14 mouse cellular contexts compared by ENCODE assay signal in genomic region chr3:132033078-132033713, GRCm38 (mm10). TPM values are rescaled to one million over a fixed set of nuclear protein-coding genes. Genes with fewer than 3 reads are reported as not detected.
DNase-seq lines count a peak whose midpoint lies in the region; ATAC-seq and TF ChIP-seq lines count a peak whose summit lies in the region.
"Had no signal": no experiment of that assay in that cellular context is flagged by ENCODE, and none has a peak within 500 bp of the region (broad histone marks: within the 10 kb centered on the region; RNA-seq: fewer than 3 reads in every experiment).

No protein-coding gene starts in this region.

- H3K4me2 ChIP-seq in forebrain, embryonic 11.5 days (ENCODE audit: low read depth, low read length, severe bottlenecking): no peak overlapping the region
- H3K4me2 ChIP-seq in lung, embryonic 14.5 days: peak overlapping the region; percentile 5; the same call in 1 of the 2 replicates
- no peak overlapping the region for H3K4me2 ChIP-seq in forebrain, embryonic 13.5 days
- peak overlapping the region; percentile 14; the same call in 1 of the 2 replicates for H3K4me2 ChIP-seq in midbrain, embryonic 16.5 days (ENCODE audit: low read length)
- H3K4me2 ChIP-seq: embryonic facial prominence, embryonic 12.5 days; heart, embryonic 15.5 days; liver, embryonic 15.5 days had no signal

- 37% methylated on average over 5 of the region's 5 CpGs for WGBS in forebrain, embryonic 11.5 days
- 59% methylated on average over 5 of the region's 5 CpGs for WGBS in forebrain, embryonic 10.5 days
- 22% methylated on average over 5 of the region's 5 CpGs for WGBS in lung, embryonic 14.5 days
- 26% methylated on average over 5 of the region's 5 CpGs for WGBS in forebrain, embryonic 13.5 days
- 25% methylated on average over 5 of the region's 5 CpGs for WGBS in midbrain, embryonic 16.5 days

- H3K36me3 ChIP-seq in forebrain, embryonic 11.5 days (ENCODE audit: control insufficient read depth, insufficient read depth, low read length): no peaks in the 10 kb centered on the region
- H3K36me3 ChIP-seq in forebrain, embryonic 10.5 days (replicated peaks): no peaks in the 10 kb centered on the region
- H3K36me3 ChIP-seq in lung, embryonic 14.5 days (ENCODE audit: insufficient read depth): no peaks in the 10 kb centered on the region
- H3K36me3 ChIP-seq in forebrain, embryonic 13.5 days (ENCODE audit: poor library complexity, severe bottlenecking): no peaks in the 10 kb centered on the region
- H3K36me3 ChIP-seq in midbrain, embryonic 16.5 days (ENCODE audit: control insufficient read depth, insufficient read depth, low read length): no peaks in the 10 kb centered on the region
- H3K36me3 ChIP-seq: embryonic facial prominence, embryonic 12.5 days; heart, embryonic 15.5 days; liver, embryonic 15.5 days had no signal

- H3K9me3 ChIP-seq in forebrain, embryonic 11.5 days (ENCODE audit: control insufficient read depth, low read length): no peaks in the 10 kb centered on the region
- H3K9me3 ChIP-seq in forebrain, embryonic 10.5 days: no peaks in the 10 kb centered on the region
- H3K9me3 ChIP-seq in lung, embryonic 14.5 days (ENCODE audit: low read depth, low read length): no peaks in the 10 kb centered on the region
- H3K9me3 ChIP-seq in forebrain, embryonic 13.5 days (replicated peaks): no peaks in the 10 kb centered on the region
- no peaks in the 10 kb centered on the region for H3K9me3 ChIP-seq in midbrain, embryonic 16.5 days (replicated peaks; ENCODE audit: control insufficient read depth, low read length, poor library complexity, severe bottlenecking)
- H3K9me3 ChIP-seq: embryonic facial prominence, embryonic 12.5 days; heart, embryonic 15.5 days; liver, embryonic 15.5 days; megakaryocyte, embryonic 14.5 days had no signal

- H3K4me1 ChIP-seq in forebrain, embryonic 11.5 days (replicated peaks; ENCODE audit: control insufficient read depth, insufficient read depth, low read length): peaks cover 2% of the 10 kb centered on the region; the same call in 1 of the 2 replicates
- H3K4me1 ChIP-seq in forebrain, embryonic 10.5 days: peaks cover 24% of the 10 kb centered on the region
- H3K4me1 ChIP-seq in lung, embryonic 14.5 days (ENCODE audit: insufficient read depth): peaks cover 6% of the 10 kb centered on the region; the same call in 1 of the 2 replicates
- peaks cover 15% of the 10 kb centered on the region; the same call in 1 of the 2 replicates for H3K4me1 ChIP-seq in forebrain, embryonic 13.5 days
- peaks cover 9% of the 10 kb centered on the region for H3K4me1 ChIP-seq in midbrain, embryonic 16.5 days (ENCODE audit: control insufficient read depth, insufficient read depth, low read length)
- H3K4me1 ChIP-seq: heart, embryonic 15.5 days; liver, embryonic 15.5 days had no signal

- no peak overlapping the region for H3K4me3 ChIP-seq in forebrain, embryonic 11.5 days (ENCODE audit: low read depth, low read length)
- no peak overlapping the region for H3K4me3 ChIP-seq in forebrain, embryonic 10.5 days
- H3K4me3 ChIP-seq in lung, embryonic 14.5 days (ENCODE audit: low read depth, low read length): no peak overlapping the region
- no peak overlapping the region for H3K4me3 ChIP-seq in forebrain, embryonic 13.5 days
- no peak overlapping the region for H3K4me3 ChIP-seq in midbrain, embryonic 16.5 days (ENCODE audit: low read depth, low read length)
- H3K4me3 ChIP-seq: embryonic facial prominence, embryonic 12.5 days; heart, embryonic 15.5 days; liver, embryonic 15.5 days; megakaryocyte, embryonic 14.5 days had no signal

- H3K27me3 ChIP-seq in forebrain, embryonic 11.5 days (ENCODE audit: control insufficient read depth, insufficient read depth, low read length): no peaks in the 10 kb centered on the region
- H3K27me3 ChIP-seq in forebrain, embryonic 10.5 days (ENCODE audit: poor library complexity, severe bottlenecking): no peaks in the 10 kb centered on the region
- H3K27me3 ChIP-seq in lung, embryonic 14.5 days (ENCODE audit: insufficient read depth, low read length): no peaks in the 10 kb centered on the region
- H3K27me3 ChIP-seq in forebrain, embryonic 13.5 days: no peaks in the 10 kb centered on the region
- no peaks in the 10 kb centered on the region for H3K27me3 ChIP-seq in midbrain, embryonic 16.5 days (ENCODE audit: control insufficient read depth, insufficient read depth, low read depth, low read length)
- H3K27me3 ChIP-seq: embryonic facial prominence, embryonic 12.5 days; heart, embryonic 15.5 days; liver, embryonic 15.5 days; megakaryocyte, embryonic 14.5 days had no signal

- H3K9ac ChIP-seq in forebrain, embryonic 11.5 days (ENCODE audit: low read length): no peak overlapping the region
- no peak overlapping the region for H3K9ac ChIP-seq in lung, embryonic 14.5 days
- H3K9ac ChIP-seq in forebrain, embryonic 13.5 days: no peak overlapping the region
- H3K9ac ChIP-seq in midbrain, embryonic 16.5 days (ENCODE audit: low read depth, low read length): no peak overlapping the region
- H3K9ac ChIP-seq: embryonic facial prominence, embryonic 12.5 days; heart, embryonic 15.5 days; liver, embryonic 15.5 days had no signal

- TF ChIP-seq CTCF in lung, embryonic 14.5 days (IDR thresholded peaks at IDR 0.05; ENCODE audit: low read depth): no peak

- no peak for DNase-seq in forebrain, embryonic 11.5 days (ENCODE audit: low spot score)
- DNase-seq in forebrain, embryonic 10.5 days (ENCODE audit: extremely low spot score, low spot score): no peak
- DNase-seq in lung, embryonic 14.5 days: peak; percentile 74
- DNase-seq in lung, postnatal 14 days: no peak
- DNase-seq in gastrocnemius, postnatal 25 days: no peak
- DNase-seq: cerebellum, adult 9-10 months; right cerebral cortex, adult 18-20 months had no signal

- peak; percentile 78 for ATAC-seq in forebrain, embryonic 11.5 days (replicated peaks; ENCODE audit: low FRiP score)
- peak; percentile 81 for ATAC-seq in lung, embryonic 14.5 days (ENCODE audit: insufficient read depth)
- peak; percentile 78 for ATAC-seq in forebrain, embryonic 13.5 days
- ATAC-seq in midbrain, embryonic 16.5 days: peak; percentile 93
- ATAC-seq in megakaryocyte-erythroid progenitor cell, adult 5-6 weeks (replicated peaks; ENCODE audit: low FRiP score, low TSS enrichment, poor library complexity, severe bottlenecking): no peak

- no peak overlapping the region for H3K27ac ChIP-seq in forebrain, embryonic 11.5 days (ENCODE audit: low read depth, low read length)
- no peak overlapping the region for H3K27ac ChIP-seq in forebrain, embryonic 10.5 days
- H3K27ac ChIP-seq in lung, embryonic 14.5 days (ENCODE audit: low read depth): peak overlapping the region; percentile 32; the same call in 1 of the 2 replicates
- no peak overlapping the region for H3K27ac ChIP-seq in forebrain, embryonic 13.5 days
- peak overlapping the region; percentile 56 for H3K27ac ChIP-seq in midbrain, embryonic 16.5 days (ENCODE audit: low read length)
- H3K27ac ChIP-seq: embryonic facial prominence, embryonic 12.5 days; heart, embryonic 15.5 days; liver, embryonic 15.5 days had no signal

RNA-seq across cellular contexts. Expression of gene Dkk2, which starts 51.9 kb away (rescaled TPM):
- polyA plus RNA-seq in forebrain, embryonic 11.5 days (2014; fragmentation: Nextera tagmentation; extraction: Ambion mirVana): 14.1 and 14.3 TPM in 2 replicates
- polyA plus RNA-seq in forebrain, embryonic 10.5 days (2016; fragmentation: Nextera tagmentation; extraction: Ambion mirVana): 2.9 and 4.2 TPM in 2 replicates
- polyA plus RNA-seq in lung, embryonic 14.5 days (2014; fragmentation: Nextera tagmentation; extraction: Ambion mirVana): 1.9 and 2.1 TPM in 2 replicates
- polyA plus RNA-seq in forebrain, embryonic 13.5 days (2015; fragmentation: Nextera tagmentation; extraction: Ambion mirVana): 1.9 and 2.1 TPM in 2 replicates
- polyA plus RNA-seq in midbrain, embryonic 16.5 days (2015; fragmentation: Nextera tagmentation; extraction: Ambion mirVana): 1.6 TPM in 2 replicates
- total RNA-seq in gastrocnemius, postnatal 25 days (2021): 1 to 10 TPM; 2.0 to 4.9 TPM
- total RNA-seq in megakaryocyte-erythroid progenitor cell, adult 5-6 weeks (2014; fragmentation: Nextera tagmentation): not detected in 2 replicates
- total RNA-seq in megakaryocyte-erythroid progenitor cell, adult 5-6 weeks (2017): not detected in 2 replicates

Comparison
In these comparisons a context has a peak if more than half of its experiments do, and no peak if none do; other contexts are left out.
1. H3K27ac ChIP-seq: peak in lung, embryonic 14.5 days (single experiment) and midbrain, embryonic 16.5 days (single experiment); none in forebrain, embryonic 11.5 days (single experiment), forebrain, embryonic 10.5 days (single experiment) and forebrain, embryonic 13.5 days (single experiment).
2. H3K4me2 ChIP-seq: peak in lung, embryonic 14.5 days (single experiment) and midbrain, embryonic 16.5 days (single experiment); none in forebrain, embryonic 11.5 days (single experiment) and forebrain, embryonic 13.5 days (single experiment).